ENCODE assay signal across 11 mouse cellular contexts in genomic region chr10:128133650-128134332, GRCm38 (mm10). TPM values are rescaled to one million over a fixed set of nuclear protein-coding genes. Genes with fewer than 3 reads are reported as not detected.
DNase-seq lines count a peak whose midpoint lies in the region; ATAC-seq and TF ChIP-seq lines count a peak whose summit lies in the region.
"Had no signal": no experiment of that assay in that cellular context is flagged by ENCODE, and none has a peak within 500 bp of the region (broad histone marks: within the 10 kb centered on the region; RNA-seq: fewer than 3 reads in every experiment).

No protein-coding gene starts in this region.

- no peaks in the 10 kb centered on the region for H3K9me3 ChIP-seq in forebrain, embryonic 15.5 days
- no peaks in the 10 kb centered on the region for H3K9me3 ChIP-seq in forebrain, embryonic 13.5 days (replicated peaks)
- no peaks in the 10 kb centered on the region for H3K9me3 ChIP-seq in heart, embryonic 12.5 days (replicated peaks)
- H3K9me3 ChIP-seq: heart, embryonic 13.5 days had no signal

- intact Hi-C loops in left cerebral cortex, postnatal 10 days (cut with DNase I) = no loop called here

- H3K4me2 ChIP-seq in forebrain, embryonic 15.5 days (replicated peaks) = no peak overlapping the region
- no peak overlapping the region for H3K4me2 ChIP-seq in forebrain, embryonic 13.5 days
- H3K4me2 ChIP-seq in heart, embryonic 12.5 days = no peak overlapping the region
- H3K4me2 ChIP-seq: heart, embryonic 13.5 days had no signal

- no peak for TF ChIP-seq CTCF in thymus, adult 2 months (IDR thresholded peaks at IDR 0.05; ENCODE audit: borderline replicate concordance, control insufficient read depth, extremely low read depth, insufficient read depth, low read length, poor library complexity)

- no peak for ATAC-seq in forebrain, embryonic 15.5 days (replicated peaks)
- no peak for ATAC-seq in forebrain, embryonic 13.5 days
- no peak for ATAC-seq in heart, embryonic 12.5 days (ENCODE audit: insufficient number of reproducible peaks, low FRiP score)

- no peak overlapping the region for H3K9ac ChIP-seq in forebrain, embryonic 15.5 days (replicated peaks)
- H3K9ac ChIP-seq in forebrain, embryonic 13.5 days = no peak overlapping the region; the same call in 1 of the 2 replicates
- H3K9ac ChIP-seq in heart, embryonic 12.5 days = no peak overlapping the region
- H3K9ac ChIP-seq: heart, embryonic 13.5 days had no signal

- H3K36me3 ChIP-seq in forebrain, embryonic 15.5 days = peaks cover 13% of the 10 kb centered on the region
- peaks cover 41% of the 10 kb centered on the region for H3K36me3 ChIP-seq in forebrain, embryonic 13.5 days (ENCODE audit: poor library complexity, severe bottlenecking)
- peaks cover 83% of the 10 kb centered on the region for H3K36me3 ChIP-seq in heart, embryonic 12.5 days
- peaks cover 13% of the 10 kb centered on the region for H3K36me3 ChIP-seq in thymus, adult 2 months (ENCODE audit: control insufficient read depth, insufficient read depth, low read length)

- H3K4me3 ChIP-seq in forebrain, embryonic 15.5 days = no peak overlapping the region
- H3K4me3 ChIP-seq in forebrain, embryonic 13.5 days = no peak overlapping the region
- H3K4me3 ChIP-seq in heart, embryonic 12.5 days = no peak overlapping the region
- H3K4me3 ChIP-seq in thymus, adult 2 months (ENCODE audit: control insufficient read depth, insufficient read depth, low read length) = no peak overlapping the region
- H3K4me3 ChIP-seq: heart, embryonic 13.5 days had no signal

- no peak for TF ChIP-seq POLR2A in thymus, adult 2 months (IDR thresholded peaks at IDR 0.05; ENCODE audit: control insufficient read depth, extremely low read depth, insufficient read depth, low read length, poor library complexity)

- H3K4me1 ChIP-seq in forebrain, embryonic 15.5 days = no peaks in the 10 kb centered on the region
- H3K4me1 ChIP-seq in forebrain, embryonic 13.5 days = no peaks in the 10 kb centered on the region
- H3K4me1 ChIP-seq in heart, embryonic 12.5 days (replicated peaks) = no peaks in the 10 kb centered on the region
- peaks cover 26% of the 10 kb centered on the region for H3K4me1 ChIP-seq in thymus, adult 2 months (replicated peaks; ENCODE audit: control insufficient read depth, insufficient read depth, low read length)
- H3K4me1 ChIP-seq: heart, embryonic 13.5 days had no signal

- peak; percentile 39 for DNase-seq in CD4-positive helper T cell, adult 2 months (ENCODE audit: low read depth, low spot score)
- DNase-seq in frontal cortex, postnatal 14 days (ENCODE audit: low spot score in 2 of 2) = peak; percentile 31 to 46
- DNase-seq in left cerebral cortex, postnatal 10 days (ENCODE audit: extremely low spot score in 1 of 2, low spot score in 2 of 2) = peak; percentile 40 to 44
- DNase-seq in adrenal gland, postnatal 4 days (ENCODE audit: low spot score in 2 of 2) = no peak
- no peak for DNase-seq in thymus, adult 2 months
- DNase-seq: B cell, adult 2 months; cerebellum, adult 18-20 months had no signal

- peak overlapping the region; percentile 33; the same call in 1 of the 2 replicates for H3K27ac ChIP-seq in forebrain, embryonic 15.5 days (replicated peaks)
- no peak overlapping the region for H3K27ac ChIP-seq in forebrain, embryonic 13.5 days
- no peak overlapping the region for H3K27ac ChIP-seq in heart, embryonic 12.5 days (ENCODE audit: poor library complexity, severe bottlenecking)
- no peak overlapping the region for H3K27ac ChIP-seq in thymus, adult 2 months (ENCODE audit: control insufficient read depth, insufficient read depth, low read length)
- H3K27ac ChIP-seq: heart, embryonic 13.5 days had no signal

- 49% methylated on average over 13 of the region's 13 CpGs for whole genome bisulfite sequencing in forebrain, embryonic 15.5 days
- 49% methylated on average over 13 of the region's 13 CpGs for WGBS in forebrain, embryonic 13.5 days
- 57% methylated on average over 13 of the region's 13 CpGs for WGBS in heart, embryonic 12.5 days
- 84% methylated on average over 13 of the region's 13 CpGs for WGBS in thymus, adult 2 months

- no peaks in the 10 kb centered on the region for H3K27me3 ChIP-seq in forebrain, embryonic 15.5 days
- no peaks in the 10 kb centered on the region for H3K27me3 ChIP-seq in forebrain, embryonic 13.5 days
- H3K27me3 ChIP-seq in heart, embryonic 12.5 days (replicated peaks) = no peaks in the 10 kb centered on the region
- no peaks in the 10 kb centered on the region for H3K27me3 ChIP-seq in thymus, adult 2 months (ENCODE audit: control insufficient read depth, insufficient read depth, low read length)
- H3K27me3 ChIP-seq: heart, embryonic 13.5 days had no signal

RNA-seq across cellular contexts. Expression of gene Baz2a, which starts 42.4 kb away (rescaled TPM):
- polyA plus RNA-seq in forebrain, embryonic 15.5 days (2015; fragmentation: Nextera tagmentation; extraction: Ambion mirVana) = 9.1 and 9.8 TPM in 2 replicates
- 11.6 and 12.6 TPM in 2 replicates for polyA plus RNA-seq in forebrain, embryonic 13.5 days (2015; fragmentation: Nextera tagmentation; extraction: Ambion mirVana)
- total RNA-seq in left cerebral cortex, postnatal 10 days (2021) = 10 to 100 TPM; 29.5 to 31.3 TPM
- 10 to 100 TPM; 70.6 to 72.2 TPM for total RNA-seq in adrenal gland, postnatal 4 days (2021)
- 11.3 and 12.2 TPM in 2 replicates for polyA plus RNA-seq in heart, embryonic 12.5 days (2016; fragmentation: Nextera tagmentation; extraction: Ambion mirVana)
- 126 and 131 TPM in 2 replicates for polyA plus RNA-seq in thymus, adult 2 months (2012; rRNA removed)

RNA-seq across cellular contexts. Expression of gene Rbms2, which starts 46.3 kb away (rescaled TPM):
- 7.9 and 9.0 TPM in 2 replicates for polyA plus RNA-seq in forebrain, embryonic 15.5 days (2015; fragmentation: Nextera tagmentation; extraction: Ambion mirVana)
- polyA plus RNA-seq in forebrain, embryonic 13.5 days (2015; fragmentation: Nextera tagmentation; extraction: Ambion mirVana) = 12.6 and 12.9 TPM in 2 replicates
- 10 to 100 TPM; 10.7 to 11.6 TPM for total RNA-seq in left cerebral cortex, postnatal 10 days (2021)
- 100 to 1,000 TPM in 1 of 2 experiments, 10 to 100 TPM in 1; 90.2 to 104 TPM for total RNA-seq in adrenal gland, postnatal 4 days (2021)
- 43.4 and 44.1 TPM in 2 replicates for polyA plus RNA-seq in heart, embryonic 12.5 days (2016; fragmentation: Nextera tagmentation; extraction: Ambion mirVana)
- 65.3 and 76.2 TPM in 2 replicates for polyA plus RNA-seq in thymus, adult 2 months (2012; rRNA removed)

RNA-seq across cellular contexts. Expression of gene Atp5b, which starts 50.7 kb away (rescaled TPM):
- polyA plus RNA-seq in forebrain, embryonic 15.5 days (2015; fragmentation: Nextera tagmentation; extraction: Ambion mirVana) = 2,026 and 2,088 TPM in 2 replicates
- 2,170 and 2,214 TPM in 2 replicates for polyA plus RNA-seq in forebrain, embryonic 13.5 days (2015; fragmentation: Nextera tagmentation; extraction: Ambion mirVana)
- 1,000 to 10,000 TPM; 1,572 to 1,686 TPM for total RNA-seq in left cerebral cortex, postnatal 10 days (2021)
- 1,000 to 10,000 TPM; 2,157 to 2,362 TPM for total RNA-seq in adrenal gland, postnatal 4 days (2021)
- 4,835 and 4,880 TPM in 2 replicates for polyA plus RNA-seq in heart, embryonic 12.5 days (2016; fragmentation: Nextera tagmentation; extraction: Ambion mirVana)
- polyA plus RNA-seq in thymus, adult 2 months (2012; rRNA removed) = 3,947 and 4,074 TPM in 2 replicates

Comparison
In these comparisons a context has a peak if more than half of its experiments do, and no peak if none do; other contexts are left out.
1. DNase-seq: peak in CD4-positive helper T cell, adult 2 months (single experiment), frontal cortex, postnatal 14 days (2 of 2) and left cerebral cortex, postnatal 10 days (2 of 2); none in adrenal gland, postnatal 4 days (0 of 2) and thymus, adult 2 months (single experiment).